Mouse (Mus musculus): Measurements from ENCODE around the gene Sipa1l2. TPM values are rescaled to one million over a fixed set of nuclear protein-coding genes. Genes with fewer than 3 reads are reported as not detected.
A peak's percentile ranks its signal among the peaks of the same experiment; 100 is the strongest.

Gene Sipa1l2
- polyA plus RNA-seq, 1 experiment from 2014 or later: 24.9 TPM

- no peaks in the 10 kb centered on the region for H3K27me3 ChIP-seq (ENCODE audit: insufficient read depth, poor library complexity, severe bottlenecking)
- DNase-seq (ENCODE audit: low spot score): no peak
- peaks cover 95% of the 10 kb centered on the region for H3K4me1 ChIP-seq
- 14% methylated on average over 5 of the region's 5 CpGs for WGBS
- H3K4me3 ChIP-seq: no peak overlapping the region
- peaks cover 6% of the 10 kb centered on the region; the same call in 1 of the 2 replicates for H3K36me3 ChIP-seq
- H3K27ac ChIP-seq: peak overlapping the region; percentile 78
- H3K9me3 ChIP-seq: no peaks in the 10 kb centered on the region
Observed at GRCm38 (mm10) chr8:125513935-125514334, 55.7 kb downstream of the Sipa1l2 start.

- peaks cover 95% of the 10 kb centered on the region for H3K4me1 ChIP-seq
- H3K4me3 ChIP-seq: no peak overlapping the region
Observed at GRCm38 (mm10) chr8:125513242-125513866, 56.3 kb downstream of the Sipa1l2 start.

GRCm38 (mm10) chr8:125512561-125512960 is 57.0 kb downstream of the Sipa1l2 start:
- no peaks in the 10 kb centered on the region for H3K36me3 ChIP-seq
- no peaks in the 10 kb centered on the region for H3K27me3 ChIP-seq (ENCODE audit: insufficient read depth, poor library complexity, severe bottlenecking)
- peaks cover 98% of the 10 kb centered on the region for H3K4me1 ChIP-seq
- DNase-seq (ENCODE audit: low spot score): no peak
- H3K4me3 ChIP-seq: no peak overlapping the region
- H3K9me3 ChIP-seq: no peaks in the 10 kb centered on the region
- peak overlapping the region; percentile 42; the same call in 1 of the 2 replicates for H3K27ac ChIP-seq
- 94% methylated on average over 1 of the region's 1 CpGs for WGBS

More at GRCm38 (mm10) chr8:125513242-125513866, 56.3 kb downstream of the Sipa1l2 start:
- Histone ChIP-seq H3K36me3 (peaks cover 4% of the 10 kb centered on the region; the same call in 1 of the 2 replicates), H3K9me3 (no peaks in the 10 kb centered on the region), H3K27ac (peak overlapping the region; percentile 78), H3K27me3 (ENCODE audit: insufficient read depth, poor library complexity, severe bottlenecking) (no peaks in the 10 kb centered on the region)
- DNase-seq (ENCODE audit: low spot score): no peak
- 58% methylated on average over 5 of the region's 5 CpGs for WGBS

- Histone ChIP-seq H3K27ac (peak overlapping the region; percentile 62; the same call in 1 of the 2 replicates), H3K4me1 (peaks cover 97% of the 10 kb centered on the region), H3K36me3 (no peaks in the 10 kb centered on the region), H3K27me3 (ENCODE audit: insufficient read depth, poor library complexity, severe bottlenecking) (no peaks in the 10 kb centered on the region), H3K9me3 (no peaks in the 10 kb centered on the region), H3K4me3 (no peak overlapping the region)
- DNase-seq (ENCODE audit: low spot score): no peak
- WGBS: 58% methylated on average over 14 of the region's 14 CpGs
Observed at GRCm38 (mm10) chr8:125510861-125511668, 58.5 kb downstream of the Sipa1l2 start.

- DNase-seq (ENCODE audit: low spot score): no peak
- peaks cover 95% of the 10 kb centered on the region for H3K4me1 ChIP-seq
- H3K27me3 ChIP-seq (ENCODE audit: insufficient read depth, poor library complexity, severe bottlenecking): no peaks in the 10 kb centered on the region
- no peaks in the 10 kb centered on the region for H3K9me3 ChIP-seq
- peak overlapping the region; percentile 10; the same call in 1 of the 2 replicates for H3K27ac ChIP-seq
- WGBS: 48% methylated on average over 4 of the region's 4 CpGs
- no peaks in the 10 kb centered on the region for H3K36me3 ChIP-seq
- H3K4me3 ChIP-seq: no peak overlapping the region
Observed at GRCm38 (mm10) chr8:125509776-125510175, 59.8 kb downstream of the Sipa1l2 start.

- no peaks in the 10 kb centered on the region for H3K27me3 ChIP-seq (ENCODE audit: insufficient read depth, poor library complexity, severe bottlenecking)
- peaks cover 95% of the 10 kb centered on the region for H3K4me1 ChIP-seq
- no peaks in the 10 kb centered on the region for H3K9me3 ChIP-seq
- WGBS: 90% methylated on average over 6 of the region's 6 CpGs
- H3K4me3 ChIP-seq: no peak overlapping the region
- no peak for DNase-seq (ENCODE audit: low spot score)
- H3K27ac ChIP-seq: no peak overlapping the region
- H3K36me3 ChIP-seq: no peaks in the 10 kb centered on the region
Observed at GRCm38 (mm10) chr8:125509175-125509574, 60.4 kb downstream of the Sipa1l2 start.

- H3K27ac ChIP-seq: peak overlapping the region; percentile 57
- DNase-seq (ENCODE audit: low spot score): no peak
- H3K9me3 ChIP-seq: no peaks in the 10 kb centered on the region
- 45% methylated on average over 8 of the region's 8 CpGs for WGBS
- H3K27me3 ChIP-seq (ENCODE audit: insufficient read depth, poor library complexity, severe bottlenecking): no peaks in the 10 kb centered on the region
- peaks cover 90% of the 10 kb centered on the region for H3K4me1 ChIP-seq
- no peaks in the 10 kb centered on the region; the same call in 1 of the 2 replicates for H3K36me3 ChIP-seq
- no peak overlapping the region for H3K4me3 ChIP-seq
Observed at GRCm38 (mm10) chr8:125507291-125507690, 62.3 kb downstream of the Sipa1l2 start.

- Histone ChIP-seq H3K27me3 (ENCODE audit: insufficient read depth, poor library complexity, severe bottlenecking) (no peaks in the 10 kb centered on the region), H3K4me1 (peaks cover 86% of the 10 kb centered on the region), H3K27ac (peak overlapping the region; percentile 69), H3K4me3 (no peak overlapping the region), H3K9me3 (no peaks in the 10 kb centered on the region), H3K36me3 (no peaks in the 10 kb centered on the region; the same call in 1 of the 2 replicates)
- no peak for DNase-seq (ENCODE audit: low spot score)
- WGBS: 37% methylated on average over 6 of the region's 6 CpGs
Observed at GRCm38 (mm10) chr8:125504605-125505257, 64.9 kb downstream of the Sipa1l2 start.

- Histone ChIP-seq H3K4me1 (peaks cover 86% of the 10 kb centered on the region), H3K4me3 (no peak overlapping the region), H3K27ac (no peak overlapping the region), H3K9me3 (no peaks in the 10 kb centered on the region), H3K36me3 (no peaks in the 10 kb centered on the region; the same call in 1 of the 2 replicates), H3K27me3 (ENCODE audit: insufficient read depth, poor library complexity, severe bottlenecking) (no peaks in the 10 kb centered on the region)
- DNase-seq (ENCODE audit: low spot score): no peak
- 83% methylated on average over 8 of the region's 8 CpGs for WGBS
Observed at GRCm38 (mm10) chr8:125503808-125504207, 65.8 kb downstream of the Sipa1l2 start.

GRCm38 (mm10) chr8:125502828-125503227 is 66.8 kb downstream of the Sipa1l2 start:
- Histone ChIP-seq H3K36me3 (no peaks in the 10 kb centered on the region; the same call in 1 of the 2 replicates), H3K4me3 (no peak overlapping the region), H3K27me3 (ENCODE audit: insufficient read depth, poor library complexity, severe bottlenecking) (no peaks in the 10 kb centered on the region), H3K9me3 (no peaks in the 10 kb centered on the region), H3K4me1 (peaks cover 86% of the 10 kb centered on the region), H3K27ac (no peak overlapping the region)
- no peak for DNase-seq (ENCODE audit: low spot score)
- WGBS: 74% methylated on average over 3 of the region's 3 CpGs

- no peaks in the 10 kb centered on the region for H3K9me3 ChIP-seq
- no peaks in the 10 kb centered on the region; the same call in 1 of the 2 replicates for H3K36me3 ChIP-seq
- DNase-seq (ENCODE audit: low spot score): no peak
- no peak overlapping the region for H3K4me3 ChIP-seq
- 80% methylated on average over 5 of the region's 5 CpGs for WGBS
- peak overlapping the region; percentile 73 for H3K27ac ChIP-seq
- no peaks in the 10 kb centered on the region for H3K27me3 ChIP-seq (ENCODE audit: insufficient read depth, poor library complexity, severe bottlenecking)
- peaks cover 89% of the 10 kb centered on the region for H3K4me1 ChIP-seq
Observed at GRCm38 (mm10) chr8:125500005-125500404, 69.6 kb downstream of the Sipa1l2 start.

GRCm38 (mm10) chr8:125498508-125498907 is 71.1 kb downstream of the Sipa1l2 start:
- no peak overlapping the region for H3K4me3 ChIP-seq
- WGBS: 49% methylated on average over 10 of the region's 10 CpGs
- no peak for DNase-seq (ENCODE audit: low spot score)
- no peaks in the 10 kb centered on the region; the same call in 1 of the 2 replicates for H3K36me3 ChIP-seq
- no peaks in the 10 kb centered on the region for H3K9me3 ChIP-seq
- H3K4me1 ChIP-seq: peaks cover 89% of the 10 kb centered on the region
- H3K27ac ChIP-seq: peak overlapping the region; percentile 50; the same call in 1 of the 2 replicates
- no peaks in the 10 kb centered on the region for H3K27me3 ChIP-seq (ENCODE audit: insufficient read depth, poor library complexity, severe bottlenecking)
